Mouse (Mus musculus): ENCODE results near the gene Bcl2l11.

Bcl2l11 gene

GRCm38 (mm10) chr2:128208541-128208940, 82.7 kb downstream of the Bcl2l11 start:
- CTCF ChIA-PET, result no interaction called here

- CTCF ChIA-PET, result interaction anchor here (0.7 kb wide), 1 partner anchor 49 kb away, joined by 3 read pairs; no protein-coding TSS in a partner anchor
These were observed 84.0 kb downstream of the Bcl2l11 start for GRCm38 (mm10) chr2:128209841-128210329.

GRCm38 (mm10) chr2:128210376-128210775, 84.5 kb downstream of the Bcl2l11 start:
- CTCF ChIA-PET, result interaction anchor here (0.7 kb wide), 1 partner anchor 49 kb away, joined by 3 read pairs; no protein-coding TSS in a partner anchor

GRCm38 (mm10) chr2:128211022-128211880, 85.4 kb downstream of the Bcl2l11 start:
- CTCF ChIA-PET, result no interaction called here

- CTCF ChIA-PET, result no interaction called here
These were observed 86.0 kb downstream of the Bcl2l11 start for GRCm38 (mm10) chr2:128211881-128212209.

Data from spleen, embryonic (tissue).